Mouse (Mus musculus) heart, postnatal 0 days (tissue): Measurements from ENCODE around the gene Pitpnm1.

Source experiments
- CTCF ChIP-seq: IDR thresholded peaks from 2 replicates; pipeline ENCODE4 v1.5.1; 2016; ENCODE audit warnings: antibody characterized with exemption, control low read depth, low read depth
- EP300 ChIP-seq: IDR thresholded peaks from 2 replicates; pipeline ENCODE4 v1.6.1; 2016; ENCODE audit warnings: antibody characterized with exemption, low read depth

DNA sequence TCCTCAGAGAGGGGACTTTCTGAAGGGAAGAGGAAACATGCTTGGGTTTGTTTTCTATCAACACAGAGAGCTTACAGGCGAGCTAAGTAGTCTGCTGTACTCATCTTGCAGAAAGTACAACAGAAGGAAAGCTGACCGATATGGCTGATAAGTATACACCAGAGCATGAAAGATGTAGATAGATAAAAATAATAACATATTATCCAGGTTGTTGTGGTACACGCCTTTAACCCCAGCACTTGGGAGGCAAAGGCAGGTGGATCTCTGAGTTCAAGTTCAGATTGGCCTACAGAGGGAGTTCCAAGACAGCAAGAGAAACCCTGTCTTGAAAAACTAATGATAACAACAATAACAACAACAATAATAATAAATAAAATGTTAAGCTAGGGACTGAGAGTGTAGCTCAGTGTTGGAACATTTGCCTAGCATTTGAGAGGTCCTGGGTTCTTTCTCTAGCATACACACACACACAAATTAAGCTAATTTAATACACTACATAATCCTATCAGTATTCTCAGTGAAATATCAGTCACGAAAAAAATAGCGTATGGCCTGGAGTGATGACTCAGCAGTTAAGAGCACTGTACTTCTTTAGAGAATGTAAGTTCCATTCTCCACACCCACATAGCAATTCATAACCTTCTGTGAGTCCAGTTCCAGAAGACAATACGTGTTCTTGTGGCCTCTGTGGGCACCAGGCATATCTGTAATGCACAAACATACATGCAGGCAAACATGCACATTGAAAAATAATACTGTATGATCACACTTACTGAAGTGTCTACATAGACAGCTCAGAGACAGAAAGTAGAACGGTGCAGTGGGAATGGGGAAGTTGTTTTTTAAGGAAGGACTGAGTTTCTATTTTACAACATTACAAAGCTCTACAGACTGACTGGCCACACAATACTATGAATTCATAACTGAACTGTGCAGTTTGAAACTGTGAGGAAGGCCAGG, 22.9 kb downstream of the Pitpnm1 start:
- TF ChIP-seq EP300 (no peak), CTCF (0 out of 2 replicates have a peak, but pooled peaks have one; percentile 2)
